Mouse (Mus musculus): ENCODE results near the gene Clybl.

Gene Clybl

GRCm38 (mm10) chr14:122361807-122362206 lies 180.3 kb downstream of the Clybl start:
- DNase-seq (ENCODE audit: low spot score) = no peak

GRCm38 (mm10) chr14:122363156-122363555 lies 181.7 kb downstream of the Clybl start:
- no peak for DNase-seq (ENCODE audit: low spot score)

GRCm38 (mm10) chr14:122364026-122364425 lies 182.5 kb downstream of the Clybl start:
- DNase-seq (ENCODE audit: low spot score) = no peak

DNA sequence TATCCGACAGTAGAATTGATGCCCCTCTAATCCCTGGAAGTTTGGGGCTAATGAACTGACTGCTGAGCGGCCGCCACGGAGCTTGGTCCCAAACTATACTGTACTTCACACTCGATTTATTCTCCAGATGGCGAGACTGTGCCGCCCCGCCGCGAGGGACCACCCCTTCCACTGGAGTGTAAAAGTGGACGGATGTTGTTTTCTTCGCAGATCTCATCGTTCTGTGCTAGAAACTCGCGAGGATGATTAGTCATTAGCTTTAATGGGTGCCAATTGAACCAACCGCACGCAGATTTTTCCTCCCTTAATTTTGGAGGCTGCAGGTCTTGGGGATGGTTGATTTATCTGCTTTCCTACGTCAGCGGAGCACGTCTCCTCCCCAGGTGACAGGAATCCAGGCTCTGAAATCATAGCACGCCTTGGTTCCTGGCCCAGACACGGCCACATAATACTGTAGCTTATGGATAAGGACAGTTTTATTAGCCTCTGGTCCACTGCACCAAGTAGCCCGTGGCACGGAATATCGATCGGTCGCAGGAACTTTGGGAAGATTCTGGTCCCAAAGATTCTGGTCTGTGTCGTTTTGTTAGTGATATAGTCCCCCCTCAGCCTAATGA lies 185.9 kb downstream of the Clybl start:
- no peak for DNase-seq (ENCODE audit: low spot score)

GRCm38 (mm10) chr14:122367882-122368418 lies 186.4 kb downstream of the Clybl start:
- no peak for DNase-seq (ENCODE audit: low spot score)

DNA sequence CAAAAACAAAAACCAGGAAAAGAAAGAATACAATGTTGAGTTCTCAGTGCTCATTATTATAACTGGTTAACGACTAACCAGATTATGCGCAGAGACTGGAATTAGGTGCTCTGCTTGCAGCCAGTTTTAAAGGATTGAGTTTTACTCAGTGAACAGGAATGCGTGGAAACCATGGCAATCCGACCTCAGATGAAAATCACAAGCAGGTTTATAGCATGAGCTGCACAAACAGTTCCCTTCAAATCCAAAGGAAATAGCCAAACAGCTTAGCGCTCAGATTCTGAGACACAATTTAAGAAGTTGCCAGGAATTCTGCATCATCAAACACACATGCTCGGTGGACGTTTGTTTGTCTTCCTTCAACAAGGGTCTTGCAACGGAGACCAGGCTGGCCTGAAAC lies 187.0 kb downstream of the Clybl start:
- DNase-seq (ENCODE audit: low spot score) = no peak

- no peak for DNase-seq (ENCODE audit: low spot score)
These were observed 190.5 kb downstream of the Clybl start for GRCm38 (mm10) chr14:122371979-122372378.

- no peak for DNase-seq (ENCODE audit: low spot score)
These were observed 192.0 kb downstream of the Clybl start for GRCm38 (mm10) chr14:122373458-122373857.

- no peak for DNase-seq (ENCODE audit: low spot score)
These were observed 192.9 kb downstream of the Clybl start for GRCm38 (mm10) chr14:122374285-122374997.

DNA sequence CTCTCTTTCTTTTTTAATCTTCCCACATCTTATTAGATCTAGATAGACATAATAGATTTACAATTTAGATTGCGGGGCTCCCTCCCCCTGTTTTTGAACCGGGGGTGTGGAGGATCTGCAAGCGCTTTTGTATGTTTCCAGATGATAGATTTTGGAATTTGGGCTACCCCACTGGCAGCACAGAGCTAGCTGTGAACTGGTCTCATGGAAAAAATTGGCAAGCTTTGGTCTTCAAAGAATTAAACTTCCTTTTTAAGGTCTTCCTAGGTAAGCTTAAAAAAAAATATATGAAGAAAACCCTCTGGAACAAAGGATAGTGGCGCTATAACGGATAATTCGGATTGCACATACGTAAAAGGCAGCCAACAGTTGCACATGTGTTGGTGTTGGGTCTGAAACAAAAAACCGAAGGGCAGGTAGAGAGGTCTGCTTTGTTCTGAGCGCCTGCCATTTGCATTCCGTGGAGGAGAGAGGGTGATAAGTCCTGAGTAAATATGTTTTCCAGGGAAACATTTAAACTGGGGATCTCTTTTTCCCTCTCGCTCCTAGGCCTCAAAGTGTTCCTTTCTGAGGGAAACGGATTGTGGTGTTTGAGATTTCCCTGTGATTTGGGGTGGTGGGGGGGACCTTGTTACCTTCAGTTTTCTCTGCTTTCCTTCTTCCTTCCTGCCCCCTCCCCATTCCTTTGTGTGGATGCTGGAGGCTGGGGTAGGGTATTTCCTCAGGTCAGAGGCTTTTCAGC lies 193.7 kb downstream of the Clybl start:
- DNase-seq (ENCODE audit: low spot score) = no peak

DNA sequence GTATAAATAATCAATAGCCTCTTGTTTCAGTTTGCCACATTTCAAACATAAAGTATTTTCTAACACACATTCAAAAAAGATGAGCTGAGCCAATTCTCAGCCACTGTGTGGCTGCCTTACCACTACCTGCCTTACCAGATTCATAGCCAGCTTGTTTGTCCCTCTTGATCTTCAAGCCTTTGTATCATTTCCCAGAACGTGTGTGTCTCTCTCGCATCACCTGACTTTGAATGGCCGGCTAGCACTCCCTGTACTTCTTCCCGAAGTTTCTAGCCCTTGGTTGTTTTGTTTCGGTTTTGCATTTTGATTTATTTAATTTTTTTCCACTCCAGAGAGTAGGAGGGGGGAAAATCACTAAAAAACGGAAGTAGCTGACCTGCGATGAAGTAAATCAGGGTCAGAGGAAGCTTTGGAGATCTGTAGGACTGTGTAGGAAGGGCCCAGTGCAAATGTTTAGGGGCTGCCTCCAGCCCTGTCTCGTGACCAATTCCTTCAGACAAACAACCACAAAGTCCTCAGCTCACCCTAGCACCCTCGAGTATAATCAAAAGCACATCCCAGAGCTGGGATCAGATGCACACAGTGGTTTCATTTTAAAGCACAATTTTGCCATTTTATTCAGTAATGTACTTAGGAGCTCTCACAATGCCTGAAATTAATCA lies 195.1 kb downstream of the Clybl start:
- DNase-seq (ENCODE audit: low spot score) = no peak

DNA sequence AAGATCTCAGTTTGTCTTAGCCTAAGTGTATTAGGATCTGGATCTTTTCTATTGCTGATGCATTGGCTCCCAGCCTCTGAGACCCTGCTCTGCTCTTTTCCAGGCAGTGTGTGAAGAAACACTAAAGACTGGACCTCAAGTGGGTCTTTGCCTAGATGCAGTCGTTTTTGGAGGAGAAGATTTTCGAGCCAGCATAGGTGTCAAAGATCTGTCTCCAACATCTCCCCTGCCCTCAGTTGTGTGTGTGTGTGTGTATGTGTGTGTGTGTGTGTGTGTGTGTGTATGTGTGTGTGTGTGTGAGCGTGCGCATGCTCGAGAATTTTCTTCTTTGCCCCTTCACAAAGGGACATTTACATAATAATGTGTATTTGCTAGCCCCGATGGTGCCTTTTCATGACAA lies 196.2 kb downstream of the Clybl start:
- no peak for DNase-seq (ENCODE audit: low spot score)

DNA sequence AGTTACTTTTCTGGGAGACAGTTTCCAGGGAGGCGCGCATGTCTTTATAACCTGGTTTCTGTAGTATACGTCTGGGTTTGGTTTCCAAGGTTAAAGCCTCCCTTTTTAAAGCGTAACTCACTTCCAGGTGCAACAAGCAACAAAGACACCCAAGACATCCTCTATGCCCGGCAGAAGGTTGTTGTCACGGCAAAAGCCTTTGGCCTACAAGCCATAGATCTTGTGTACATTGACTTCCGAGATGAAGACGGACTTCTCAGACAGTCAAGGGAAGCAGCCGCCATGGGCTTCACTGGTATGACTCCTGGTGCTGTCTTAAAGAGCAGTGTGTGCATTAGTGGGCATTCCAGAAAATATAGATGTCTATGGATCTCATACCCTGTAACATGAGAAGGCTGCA lies 197.6 kb downstream of the Clybl start:
- DNase-seq (ENCODE audit: low spot score) = no peak

DNA sequence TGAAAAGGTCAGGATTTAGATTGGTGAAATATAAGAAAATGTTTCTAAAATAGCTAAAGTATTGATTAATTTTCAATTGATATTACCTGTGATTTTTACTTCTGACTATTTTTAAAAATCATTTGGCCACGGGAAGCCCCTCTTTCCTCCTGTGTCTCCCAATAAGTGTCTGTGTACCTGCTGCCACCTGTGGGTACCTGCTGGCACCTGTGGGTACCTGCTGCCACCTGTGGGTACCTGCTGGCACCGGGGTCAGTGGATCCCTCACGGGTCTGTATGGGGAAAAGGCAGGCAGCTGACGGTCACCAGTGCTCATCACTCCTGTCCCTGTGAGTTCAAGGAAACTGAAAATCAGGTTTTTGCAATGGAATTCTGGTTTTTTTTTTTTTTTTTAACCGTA lies 198.5 kb downstream of the Clybl start:
- DNase-seq (ENCODE audit: low spot score) = no peak

DNA sequence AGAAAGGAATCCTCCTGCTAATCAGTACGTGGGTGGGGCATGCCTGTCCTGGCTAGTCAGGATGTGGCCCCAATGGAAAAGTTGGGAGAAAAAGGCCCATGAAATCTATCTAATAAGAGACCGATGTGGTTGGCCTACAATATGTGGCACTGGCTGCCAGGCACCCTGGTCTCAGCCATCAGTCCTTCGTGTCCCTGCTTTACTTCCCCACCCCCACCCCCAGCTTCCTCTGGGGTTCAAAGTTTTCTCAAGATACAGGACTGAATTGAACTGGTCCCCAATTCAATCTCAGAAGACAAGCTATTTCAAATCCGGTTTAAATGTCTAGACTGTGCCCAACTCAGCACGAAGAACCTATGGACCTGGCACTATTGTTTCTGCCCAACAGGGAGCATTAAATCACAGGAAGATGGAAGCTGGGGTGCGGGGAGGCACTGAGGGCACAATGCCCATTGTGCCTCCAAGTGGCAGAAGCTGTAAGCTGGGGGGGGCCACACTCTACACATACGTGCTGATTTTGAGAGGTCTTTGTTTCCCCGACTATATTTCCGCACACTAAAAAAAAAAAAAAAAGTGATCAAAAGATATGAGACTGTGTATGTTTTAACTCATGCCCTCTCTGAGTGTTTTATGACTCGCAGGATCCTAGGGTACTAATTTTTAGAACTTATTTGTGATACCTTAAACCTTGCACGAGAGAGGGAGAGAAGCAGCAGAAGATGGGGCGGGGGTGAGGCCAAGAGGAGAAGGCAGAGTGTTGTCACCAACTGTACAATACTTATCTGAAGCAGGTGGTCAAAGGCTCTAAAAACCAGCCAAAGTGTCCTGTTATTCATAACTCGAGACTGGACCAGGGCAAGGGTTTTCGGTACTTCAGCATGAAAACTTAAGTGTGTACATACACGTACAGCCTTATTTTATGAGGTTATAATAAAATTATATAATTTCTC lies 199.7 kb downstream of the Clybl start:
- DNase-seq (ENCODE audit: low spot score) = no peak

DNA sequence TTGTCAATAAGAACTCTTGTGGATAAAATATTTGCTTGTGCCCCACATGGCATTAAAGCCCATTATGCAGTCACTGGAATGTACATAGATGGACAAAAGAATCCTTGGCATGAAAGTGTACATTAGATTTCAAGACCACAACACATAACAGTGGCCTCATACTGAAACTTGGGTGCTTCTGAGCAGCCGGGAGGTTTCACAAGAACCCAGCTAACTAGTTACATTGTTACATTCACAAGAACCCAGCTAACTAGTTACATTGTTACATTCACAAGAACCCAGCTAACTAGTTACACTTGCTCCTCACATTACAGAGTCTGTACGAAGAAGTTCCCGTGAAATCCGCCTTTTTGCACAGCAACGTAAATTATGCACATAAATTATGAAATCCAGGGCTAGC lies 200.8 kb downstream of the Clybl start:
- no peak for DNase-seq (ENCODE audit: low spot score)

DNA sequence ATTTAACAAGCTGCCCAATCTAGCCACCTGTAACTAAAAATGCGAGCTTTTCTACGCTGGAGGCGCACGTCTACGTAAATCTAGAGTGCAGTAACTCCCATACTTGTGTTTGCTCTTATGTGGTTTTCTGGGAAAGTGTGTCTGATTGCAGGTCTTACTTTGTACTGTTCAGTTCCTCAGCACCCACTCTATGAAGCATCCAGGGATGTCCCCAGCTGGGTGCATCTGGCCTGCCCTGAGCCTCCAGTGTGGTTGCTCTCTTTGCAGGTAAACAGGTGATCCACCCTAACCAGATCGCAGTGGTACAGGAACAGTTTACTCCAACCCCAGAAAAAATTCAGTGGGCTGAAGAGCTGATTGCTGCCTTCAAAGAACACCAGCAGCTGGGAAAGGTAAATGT lies 202.4 kb downstream of the Clybl start:
- DNase-seq (ENCODE audit: low spot score) = no peak

DNA sequence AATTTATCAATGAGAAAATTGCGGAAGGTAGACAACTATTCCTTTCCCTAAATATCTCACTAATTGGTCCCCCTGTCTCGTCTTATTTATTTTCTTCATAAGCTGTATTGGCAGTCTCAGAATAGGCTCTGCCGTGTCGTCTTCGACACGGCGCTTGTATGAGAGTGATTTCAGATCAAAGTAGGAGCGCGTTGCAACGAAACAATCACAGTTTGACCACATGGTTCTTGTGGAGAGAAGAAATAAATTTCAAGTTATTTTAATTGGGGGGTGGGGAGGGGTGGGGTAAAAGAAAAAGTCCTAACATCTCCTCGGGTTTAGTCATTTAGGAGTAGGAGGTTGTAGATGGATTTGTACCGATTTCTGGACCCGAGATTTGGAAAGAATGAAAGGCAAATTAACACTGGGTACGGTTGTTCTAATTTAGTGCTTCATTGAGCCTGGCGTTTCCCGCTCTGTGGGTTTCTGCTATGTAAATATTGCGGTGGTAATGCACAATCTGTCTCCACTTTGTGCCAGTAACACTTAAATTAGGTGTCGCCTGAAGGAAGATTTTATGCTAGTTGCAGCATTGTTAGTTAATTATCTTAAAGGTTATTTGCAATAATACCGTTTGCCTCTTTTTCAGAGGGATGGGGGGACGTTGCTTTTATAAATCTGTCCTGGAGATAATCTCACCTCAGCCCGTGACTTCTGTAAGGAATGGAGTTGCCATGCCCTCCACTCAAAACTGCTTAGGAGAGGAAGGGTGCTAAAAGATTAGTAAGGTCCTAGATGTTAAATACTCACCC lies 203.1 kb downstream of the Clybl start:
- no peak for DNase-seq (ENCODE audit: low spot score)

DNA sequence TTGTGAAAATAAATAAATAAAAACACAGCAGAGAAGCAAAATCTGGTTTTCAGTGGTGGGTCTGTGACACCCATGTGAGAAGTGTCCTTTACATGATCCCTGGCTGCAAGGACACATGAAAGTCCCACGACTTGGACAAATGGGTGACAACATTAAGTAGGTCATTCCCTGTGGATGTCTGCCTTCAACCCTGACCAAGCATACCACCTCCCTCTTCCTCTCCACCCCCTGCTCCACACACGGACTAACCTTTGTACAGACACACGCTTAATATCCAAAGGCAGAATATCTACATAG lies 203.7 kb downstream of the Clybl start:
- DNase-seq (ENCODE audit: low spot score) = no peak

DNA sequence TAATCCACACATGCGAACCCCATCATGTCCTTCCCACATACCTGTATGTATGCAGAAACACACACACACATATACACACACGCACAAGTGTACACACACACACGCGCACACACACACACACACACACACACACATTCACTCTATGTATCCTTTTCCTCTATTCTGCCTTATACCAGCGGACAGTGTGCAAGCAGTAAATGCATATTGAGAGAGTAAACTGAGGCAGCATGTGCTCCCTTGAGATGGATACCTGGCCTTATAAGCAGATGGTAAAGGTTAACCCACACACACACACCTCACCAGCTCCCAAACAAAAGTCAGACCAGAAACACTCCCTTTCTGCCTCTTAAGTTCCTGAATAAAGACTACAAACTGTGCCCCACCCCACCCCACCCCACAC lies 204.3 kb downstream of the Clybl start:
- no peak for DNase-seq (ENCODE audit: low spot score)

All from ovary, postnatal 36 days (tissue).